Mouse (Mus musculus) right cerebral cortex, postnatal 25 days (tissue): Measurements from ENCODE around the gene Man2a1.

Experiments used
- DNase-seq: peaks from one replicate; pipeline ENCODE4 v3.0.0; 2022

The Man2a1 gene

GRCm38 (mm10) chr17:64764175-64765122 lies 163.9 kb downstream of the Man2a1 start:
- DNase-seq: no peak

- no peak for DNase-seq
Observed at GRCm38 (mm10) chr17:64765286-64765685, 164.8 kb downstream of the Man2a1 start.

GRCm38 (mm10) chr17:64766507-64766906 lies 166.0 kb downstream of the Man2a1 start:
- DNase-seq: no peak

GRCm38 (mm10) chr17:64770277-64770676 lies 169.7 kb downstream of the Man2a1 start:
- DNase-seq: no peak

- DNase-seq: no peak
Observed at GRCm38 (mm10) chr17:64772611-64773010, 172.1 kb downstream of the Man2a1 start.

- no peak for DNase-seq
Observed at GRCm38 (mm10) chr17:64774218-64774617, 173.7 kb downstream of the Man2a1 start.

- DNase-seq: no peak
Observed at GRCm38 (mm10) chr17:64778300-64778699, 177.8 kb downstream of the Man2a1 start.

GRCm38 (mm10) chr17:64778756-64779155 lies 178.2 kb downstream of the Man2a1 start:
- no peak for DNase-seq

- DNase-seq: no peak
Observed at GRCm38 (mm10) chr17:64780753-64781490, 180.4 kb downstream of the Man2a1 start.

- DNase-seq: no peak
Observed at GRCm38 (mm10) chr17:64782307-64782706, 181.8 kb downstream of the Man2a1 start.

GRCm38 (mm10) chr17:64785961-64786360 lies 185.4 kb downstream of the Man2a1 start:
- no peak for DNase-seq

- no peak for DNase-seq
Observed at GRCm38 (mm10) chr17:64788301-64788700, 187.8 kb downstream of the Man2a1 start.

GRCm38 (mm10) chr17:64789175-64789574 lies 188.6 kb downstream of the Man2a1 start:
- no peak for DNase-seq

- DNase-seq: no peak
Observed at GRCm38 (mm10) chr17:64792076-64792475, 191.5 kb downstream of the Man2a1 start.

GRCm38 (mm10) chr17:64792623-64793022 lies 192.1 kb downstream of the Man2a1 start:
- no peak for DNase-seq

GRCm38 (mm10) chr17:64802168-64802955 lies 201.8 kb downstream of the Man2a1 start:
- DNase-seq: no peak

GRCm38 (mm10) chr17:64802956-64803275 lies 202.4 kb downstream of the Man2a1 start:
- no peak for DNase-seq
